Mouse (Mus musculus) heart, postnatal 0 days (tissue): ENCODE measurements around the gene Ogdh. TPM values are rescaled to one million over a fixed set of nuclear protein-coding genes. Genes with fewer than 3 reads are reported as not detected.
"Not testable (repeated sequence)": the region's sequence is repeated elsewhere in the genome, so short reads cannot be mapped to it uniquely, and the experiment has no call there.

Experiments used
- ATAC-seq: fragments of 200-750 bp; cut with Nextera tagmentation; 2 replicates; pipeline ENCODE4 v1.8.0; 2017; ENCODE audit warnings: low read depth, moderate number of reproducible peaks, moderate library complexity; ENCODE audit not compliant: insufficient read depth
- DNase-seq: peaks from one replicate; pipeline ENCODE4 v3.0.0-alpha.2; 2016; ENCODE audit warnings: low spot score
- H3K27ac ChIP-seq: fragments of 300-500 bp; sonication (generic); 2 replicates; pipeline ENCODE4 v1.5.1; 2014; ENCODE audit warnings: low read depth, mild to moderate bottlenecking
- H3K27me3 ChIP-seq: fragments of 300-500 bp; sonication (generic); 2 replicates; pipeline ENCODE4 v1.6.1; 2014; ENCODE audit warnings: low read length, mixed read lengths; ENCODE audit not compliant: control insufficient read depth, insufficient read depth
- H3K36me3 ChIP-seq: fragments of 300-500 bp; sonication (generic); replicated peaks from 2 replicates; pipeline ENCODE4 v1.6.1; 2014; ENCODE audit warnings: low read length, mixed read lengths; ENCODE audit not compliant: control insufficient read depth, insufficient read depth
- H3K4me1 ChIP-seq: fragments of 300-500 bp; sonication (generic); 2 replicates; pipeline ENCODE4 v1.6.1; 2014; ENCODE audit warnings: antibody characterized with exemption; ENCODE audit not compliant: control insufficient read depth, insufficient read depth
- H3K4me2 ChIP-seq: fragments of 300-500 bp; sonication (generic); 2 replicates; pipeline ENCODE4 v1.6.1; 2014; ENCODE audit warnings: low read depth, mild to moderate bottlenecking, low read length, moderate library complexity
- H3K4me3 ChIP-seq: fragments of 300-500 bp; sonication (generic); 2 replicates; pipeline ENCODE4 v1.5.1; 2014; ENCODE audit warnings: low read depth, low read length
- H3K9ac ChIP-seq: fragments of 300-500 bp; sonication (generic); replicated peaks from 2 replicates; pipeline ENCODE4 v1.6.1; 2014; ENCODE audit warnings: low read depth, low read length, mixed read lengths
- H3K9me3 ChIP-seq: fragments of 300-500 bp; sonication (generic); replicated peaks from 2 replicates; pipeline ENCODE4 v1.6.1; 2016; ENCODE audit warnings: low read length; ENCODE audit not compliant: control insufficient read depth
- CTCF ChIP-seq: IDR thresholded peaks from 2 replicates; pipeline ENCODE4 v1.5.1; 2016; ENCODE audit warnings: antibody characterized with exemption, control low read depth, low read depth
- EP300 ChIP-seq: IDR thresholded peaks from 2 replicates; pipeline ENCODE4 v1.6.1; 2016; ENCODE audit warnings: antibody characterized with exemption, low read depth
- WGBS: fragments of 180-500 bp; shearing (Covaris S2); extraction: QIAGEN DNeasy Blood & Tissue Kit; methylation state at CpG from one replicate; pipeline ENCODE4 v1.1.7; 2014; 5-methylcytosine and 5-hydroxymethylcytosine counted together
- polyA plus RNA-seq: library from polyadenylated mRNA; unstranded; fragments of >200 nt; fragmentation: Nextera tagmentation; extraction: Ambion mirVana; gene quantifications from 2 replicates; pipeline ENCODE4 v1.2.1, GENCODE M21; 2015
- total RNA-seq: library from RNA; depleted of rRNA; stranded (reverse); fragments of >200 nt; gene quantifications from 2 replicates; pipeline ENCODE4 v1.2.3, GENCODE M21; 2014; ENCODE audit warnings: low replicate concordance

The Ogdh gene
- total and polyA plus RNA-seq, 2 experiments from 2014 or later, result 338 to 412 TPM

GRCm38 (mm10) chr11:6367156-6367555 lies 75.7 kb downstream of the Ogdh start:
- no peaks in the 10 kb centered on the region for H3K27me3 ChIP-seq
- H3K4me3 ChIP-seq, result no peak overlapping the region
- no peak overlapping the region for H3K9ac ChIP-seq
- TF ChIP-seq CTCF (no peak), EP300 (no peak)
- WGBS, result 75% methylated on average over 4 of the region's 4 CpGs
- no peak overlapping the region for H3K27ac ChIP-seq
- no peaks in the 10 kb centered on the region for H3K9me3 ChIP-seq
- H3K36me3 ChIP-seq, result no peaks in the 10 kb centered on the region
- no peak overlapping the region for H3K4me2 ChIP-seq
- no peaks in the 10 kb centered on the region for H3K4me1 ChIP-seq
- ATAC-seq, result no peak
- DNase-seq, result no peak

GRCm38 (mm10) chr11:6367986-6368385 lies 76.6 kb downstream of the Ogdh start:
- H3K9ac ChIP-seq, H3K4me3 ChIP-seq, ATAC-seq, H3K4me1 ChIP-seq, H3K27me3 ChIP-seq, H3K36me3 ChIP-seq, DNase-seq, H3K4me2 ChIP-seq, H3K27ac ChIP-seq, H3K9me3 ChIP-seq: not testable (repeated sequence)
- 81% methylated on average over 5 of the region's 5 CpGs for WGBS

- WGBS, result 85% methylated on average over 11 of the region's 11 CpGs
- ATAC-seq (no peak), DNase-seq (no peak)
- Histone ChIP-seq H3K4me1 (no peaks in the 10 kb centered on the region), H3K4me2 (no peak overlapping the region), H3K4me3 (no peak overlapping the region), H3K27ac (no peak overlapping the region), H3K36me3 (no peaks in the 10 kb centered on the region), H3K9ac (no peak overlapping the region), H3K27me3 (no peaks in the 10 kb centered on the region), H3K9me3 (no peaks in the 10 kb centered on the region)
- no peak for TF ChIP-seq EP300
- no peak for TF ChIP-seq CTCF
Measured at GRCm38 (mm10) chr11:6371376-6372155, 80.1 kb downstream of the Ogdh start.

GRCm38 (mm10) chr11:6372784-6373183 lies 81.4 kb downstream of the Ogdh start:
- Histone ChIP-seq H3K27me3 (no peaks in the 10 kb centered on the region), H3K9ac (no peak overlapping the region), H3K4me1 (no peaks in the 10 kb centered on the region), H3K4me2 (no peak overlapping the region), H3K36me3 (no peaks in the 10 kb centered on the region), H3K9me3 (no peaks in the 10 kb centered on the region), H3K4me3 (no peak overlapping the region), H3K27ac (no peak overlapping the region)
- DNase-seq, result no peak
- WGBS, result 79% methylated on average over 9 of the region's 9 CpGs
- no peak for ATAC-seq
- TF ChIP-seq EP300 (no peak), CTCF (no peak)

- H3K9ac ChIP-seq, result no peak overlapping the region
- no peaks in the 10 kb centered on the region for H3K36me3 ChIP-seq
- 77% methylated on average over 6 of the region's 6 CpGs for WGBS
- H3K27ac ChIP-seq, result no peak overlapping the region
- DNase-seq (no peak), ATAC-seq (no peak)
- H3K4me3 ChIP-seq, result no peak overlapping the region
- H3K4me1 ChIP-seq, result no peaks in the 10 kb centered on the region
- no peaks in the 10 kb centered on the region for H3K9me3 ChIP-seq
- no peak overlapping the region for H3K4me2 ChIP-seq
- TF ChIP-seq CTCF, result no peak
- TF ChIP-seq EP300, result no peak
- no peaks in the 10 kb centered on the region for H3K27me3 ChIP-seq
Measured at GRCm38 (mm10) chr11:6380916-6381315, 89.5 kb downstream of the Ogdh start.
